Mouse (Mus musculus): ENCODE results near the gene Ntm. TPM values are rescaled to one million over a fixed set of nuclear protein-coding genes. Genes with fewer than 3 reads are reported as not detected.

The Ntm gene
- polyA plus RNA-seq, 1 experiment from 2014 or later = 0.76 TPM

- no peak overlapping the region for H3K27ac ChIP-seq (ENCODE audit: low read length)
- no peak for DNase-seq (ENCODE audit: low spot score)
- ATAC-seq = no peak
- no peak overlapping the region for H3K4me2 ChIP-seq (replicated peaks; ENCODE audit: low read depth, low read length)
- no peak overlapping the region for H3K9ac ChIP-seq (replicated peaks; ENCODE audit: low read depth)
- no peaks in the 10 kb centered on the region for H3K9me3 ChIP-seq (ENCODE audit: low read length)
- no peak overlapping the region for H3K4me3 ChIP-seq (ENCODE audit: low read depth, low read length)
- no peaks in the 10 kb centered on the region for H3K27me3 ChIP-seq (replicated peaks; ENCODE audit: insufficient read depth, low read length)
- TF ChIP-seq EP300 (IDR thresholded peaks at IDR 0.05) = no peak
- no peak for TF ChIP-seq CTCF (IDR thresholded peaks at IDR 0.05)
- H3K4me1 ChIP-seq (ENCODE audit: insufficient read depth, low read depth, low read length) = no peaks in the 10 kb centered on the region
- WGBS = 64% methylated on average over 5 of the region's 5 CpGs
- H3K36me3 ChIP-seq (ENCODE audit: insufficient read depth, low read length) = no peaks in the 10 kb centered on the region
These were observed 70.1 kb downstream of the Ntm start for GRCm38 (mm10) chr9:29892792-29893191.

DNA sequence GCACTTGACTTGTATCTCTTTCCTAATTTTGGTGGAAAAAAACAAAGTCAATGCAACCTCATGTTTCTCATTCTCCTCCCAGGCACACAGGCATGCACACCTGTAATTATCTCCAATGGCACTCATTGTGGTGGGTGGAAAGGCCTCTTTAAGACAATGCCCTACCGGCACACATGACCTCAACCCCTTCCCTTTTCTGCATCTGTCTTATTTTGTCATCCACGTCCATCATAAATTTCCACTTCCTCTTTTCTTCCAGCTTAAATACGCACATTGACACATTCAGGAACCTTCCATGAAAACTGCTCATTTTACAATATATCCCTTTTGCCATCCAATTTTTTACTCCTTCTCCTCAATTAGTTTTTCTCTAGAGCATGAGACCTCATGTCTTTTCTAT lies 74.2 kb downstream of the Ntm start:
- Histone ChIP-seq H3K27ac (ENCODE audit: low read length) (no peak overlapping the region), H3K9ac (replicated peaks; ENCODE audit: low read depth) (no peak overlapping the region), H3K27me3 (replicated peaks; ENCODE audit: insufficient read depth, low read length) (no peaks in the 10 kb centered on the region), H3K36me3 (ENCODE audit: insufficient read depth, low read length) (no peaks in the 10 kb centered on the region), H3K4me2 (replicated peaks; ENCODE audit: low read depth, low read length) (no peak overlapping the region), H3K9me3 (ENCODE audit: low read length) (no peaks in the 10 kb centered on the region), H3K4me1 (ENCODE audit: insufficient read depth, low read depth, low read length) (no peaks in the 10 kb centered on the region), H3K4me3 (ENCODE audit: low read depth, low read length) (no peak overlapping the region)
- ATAC-seq = no peak
- DNase-seq (ENCODE audit: low spot score) = no peak
- TF ChIP-seq EP300 (IDR thresholded peaks at IDR 0.05) (no peak), CTCF (IDR thresholded peaks at IDR 0.05) (no peak)
- 77% methylated on average over 3 of the region's 3 CpGs for WGBS

DNA sequence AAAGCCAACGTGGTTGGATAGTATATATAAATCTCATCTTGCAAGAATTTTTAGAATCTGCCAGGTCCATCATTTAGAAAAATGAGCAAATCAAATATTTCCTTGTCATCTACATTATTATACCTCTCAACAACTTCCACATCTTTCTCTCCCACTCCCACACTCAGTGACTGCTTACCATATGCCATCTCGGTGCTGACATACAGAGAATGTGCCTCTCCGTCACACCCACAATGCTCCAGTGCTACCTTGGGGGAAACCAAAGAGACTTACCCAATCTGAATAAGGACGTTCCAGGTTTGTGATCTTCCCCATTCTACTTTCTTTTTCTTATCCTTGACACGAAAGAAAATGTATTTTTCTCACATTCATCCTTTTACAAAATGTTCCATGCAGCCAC lies 75.0 kb downstream of the Ntm start:
- H3K4me1 ChIP-seq (ENCODE audit: insufficient read depth, low read depth, low read length) = no peaks in the 10 kb centered on the region
- WGBS = 69% methylated on average over 5 of the region's 5 CpGs
- no peaks in the 10 kb centered on the region for H3K9me3 ChIP-seq (ENCODE audit: low read length)
- H3K4me3 ChIP-seq (ENCODE audit: low read depth, low read length) = no peak overlapping the region
- DNase-seq (ENCODE audit: low spot score) (no peak), ATAC-seq (no peak)
- H3K36me3 ChIP-seq (ENCODE audit: insufficient read depth, low read length) = no peaks in the 10 kb centered on the region
- H3K27ac ChIP-seq (ENCODE audit: low read length) = no peak overlapping the region
- H3K9ac ChIP-seq (replicated peaks; ENCODE audit: low read depth) = no peak overlapping the region
- H3K4me2 ChIP-seq (replicated peaks; ENCODE audit: low read depth, low read length) = no peak overlapping the region
- TF ChIP-seq CTCF (IDR thresholded peaks at IDR 0.05) (no peak), EP300 (IDR thresholded peaks at IDR 0.05) (no peak)
- H3K27me3 ChIP-seq (replicated peaks; ENCODE audit: insufficient read depth, low read length) = no peaks in the 10 kb centered on the region

DNA sequence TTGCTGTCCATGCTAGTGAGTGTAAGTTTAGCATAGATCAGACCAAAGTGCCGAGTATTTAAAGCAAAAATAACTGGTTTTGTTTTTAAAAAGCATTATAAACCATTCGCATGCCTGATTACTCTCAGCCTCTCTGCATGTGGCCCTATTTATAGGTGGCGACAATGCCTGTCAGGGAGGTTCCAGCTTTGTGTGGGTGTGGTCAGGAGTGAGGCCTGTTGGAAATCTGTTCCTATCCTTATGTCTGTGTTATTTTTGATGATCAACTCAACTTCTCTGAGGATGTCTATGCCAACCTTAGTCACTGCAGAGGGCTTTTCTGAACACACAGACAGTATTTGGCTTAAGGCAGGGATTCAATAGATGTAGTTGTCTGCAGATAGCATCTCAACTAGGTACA lies 78.9 kb downstream of the Ntm start:
- H3K9me3 ChIP-seq (ENCODE audit: low read length) = no peaks in the 10 kb centered on the region
- no peak overlapping the region for H3K9ac ChIP-seq (replicated peaks; ENCODE audit: low read depth)
- TF ChIP-seq EP300 (IDR thresholded peaks at IDR 0.05) = no peak
- no peak for TF ChIP-seq CTCF (IDR thresholded peaks at IDR 0.05)
- no peak for ATAC-seq
- no peak overlapping the region for H3K27ac ChIP-seq (ENCODE audit: low read length)
- DNase-seq (ENCODE audit: low spot score) = no peak
- no peak overlapping the region for H3K4me3 ChIP-seq (ENCODE audit: low read depth, low read length)
- no peaks in the 10 kb centered on the region for H3K36me3 ChIP-seq (ENCODE audit: insufficient read depth, low read length)
- H3K27me3 ChIP-seq (replicated peaks; ENCODE audit: insufficient read depth, low read length) = no peaks in the 10 kb centered on the region
- WGBS = 65% methylated on average over 3 of the region's 3 CpGs
- no peaks in the 10 kb centered on the region for H3K4me1 ChIP-seq (ENCODE audit: insufficient read depth, low read depth, low read length)
- H3K4me2 ChIP-seq (replicated peaks; ENCODE audit: low read depth, low read length) = no peak overlapping the region

GRCm38 (mm10) chr9:29881614-29882013 lies 81.3 kb downstream of the Ntm start:
- Histone ChIP-seq H3K9me3 (ENCODE audit: low read length) (no peaks in the 10 kb centered on the region), H3K27me3 (replicated peaks; ENCODE audit: insufficient read depth, low read length) (no peaks in the 10 kb centered on the region), H3K4me3 (ENCODE audit: low read depth, low read length) (no peak overlapping the region), H3K4me1 (ENCODE audit: insufficient read depth, low read depth, low read length) (no peaks in the 10 kb centered on the region), H3K4me2 (replicated peaks; ENCODE audit: low read depth, low read length) (no peak overlapping the region), H3K27ac (ENCODE audit: low read length) (no peak overlapping the region), H3K9ac (replicated peaks; ENCODE audit: low read depth) (no peak overlapping the region), H3K36me3 (ENCODE audit: insufficient read depth, low read length) (no peaks in the 10 kb centered on the region)
- whole genome bisulfite sequencing = 72% methylated on average over 5 of the region's 5 CpGs
- no peak for DNase-seq (ENCODE audit: low spot score)
- no peak for ATAC-seq
- TF ChIP-seq EP300 (IDR thresholded peaks at IDR 0.05) (no peak), CTCF (IDR thresholded peaks at IDR 0.05) (no peak)

- DNase-seq (ENCODE audit: low spot score) (no peak), ATAC-seq (no peak)
- H3K9me3 ChIP-seq (ENCODE audit: low read length) = no peaks in the 10 kb centered on the region
- no peaks in the 10 kb centered on the region for H3K4me1 ChIP-seq (ENCODE audit: insufficient read depth, low read depth, low read length)
- no peak overlapping the region for H3K4me2 ChIP-seq (replicated peaks; ENCODE audit: low read depth, low read length)
- no peak for TF ChIP-seq EP300 (IDR thresholded peaks at IDR 0.05)
- no peak for TF ChIP-seq CTCF (IDR thresholded peaks at IDR 0.05)
- no peaks in the 10 kb centered on the region for H3K36me3 ChIP-seq (ENCODE audit: insufficient read depth, low read length)
- no peak overlapping the region for H3K4me3 ChIP-seq (ENCODE audit: low read depth, low read length)
- no peak overlapping the region for H3K27ac ChIP-seq (ENCODE audit: low read length)
- H3K27me3 ChIP-seq (replicated peaks; ENCODE audit: insufficient read depth, low read length) = no peaks in the 10 kb centered on the region
- H3K9ac ChIP-seq (replicated peaks; ENCODE audit: low read depth) = no peak overlapping the region
- 61% methylated on average over 3 of the region's 3 CpGs for WGBS
These were observed 85.4 kb downstream of the Ntm start for GRCm38 (mm10) chr9:29877583-29877982.

DNA sequence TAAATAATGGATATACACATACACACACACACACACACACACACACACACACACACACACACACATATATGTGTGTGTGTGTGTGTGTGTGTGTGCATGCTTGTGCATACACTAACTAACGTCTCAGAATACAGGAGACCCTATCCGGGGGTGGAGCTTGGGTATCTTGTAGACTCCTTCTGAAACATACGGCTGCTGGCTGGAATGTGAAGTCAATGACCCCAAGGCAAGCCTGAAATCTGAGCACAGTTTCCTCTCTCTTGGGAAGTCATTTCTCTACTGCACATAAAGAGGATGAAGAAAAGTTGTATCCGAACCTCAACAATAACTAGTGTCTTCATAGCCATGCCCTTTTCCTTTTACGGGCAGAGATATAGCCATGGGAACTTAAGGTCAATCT lies 95.2 kb downstream of the Ntm start:
- TF ChIP-seq CTCF (IDR thresholded peaks at IDR 0.05) (no peak), EP300 (IDR thresholded peaks at IDR 0.05) (no peak)
- H3K4me3 ChIP-seq (ENCODE audit: low read depth, low read length) = no peak overlapping the region
- no peaks in the 10 kb centered on the region for H3K36me3 ChIP-seq (ENCODE audit: insufficient read depth, low read length)
- H3K4me2 ChIP-seq (replicated peaks; ENCODE audit: low read depth, low read length) = no peak overlapping the region
- no peak for DNase-seq (ENCODE audit: low spot score)
- H3K27ac ChIP-seq (ENCODE audit: low read length) = no peak overlapping the region
- no peaks in the 10 kb centered on the region for H3K9me3 ChIP-seq (ENCODE audit: low read length)
- 42% methylated on average over 5 of the region's 5 CpGs for WGBS
- no peaks in the 10 kb centered on the region for H3K4me1 ChIP-seq (ENCODE audit: insufficient read depth, low read depth, low read length)
- ATAC-seq = no peak
- H3K9ac ChIP-seq (replicated peaks; ENCODE audit: low read depth) = no peak overlapping the region
- H3K27me3 ChIP-seq (replicated peaks; ENCODE audit: insufficient read depth, low read length) = no peaks in the 10 kb centered on the region
